ENCODE assay signal across 20 mouse cellular contexts in genomic region chr13:44558491-44559177, GRCm38 (mm10).
A peak's percentile ranks its signal among the peaks of the same experiment; 100 is the strongest.
DNase-seq lines count a peak whose midpoint lies in the region; ATAC-seq lines count a peak whose summit lies in the region.
"Had no signal": no experiment of that assay in that cellular context is flagged by ENCODE, and none has a peak within 500 bp of the region (broad histone marks: within the 10 kb centered on the region; RNA-seq: fewer than 3 reads in every experiment).

No protein-coding gene starts in this region.

- ATAC-seq in cerebellum, adult (ENCODE audit: insufficient number of reproducible peaks, low FRiP score, low TSS enrichment) = no peak
- ATAC-seq: forebrain, embryonic 16.5 days; hindbrain, embryonic 16.5 days; lung, postnatal 0 days had no signal

- intact Hi-C loops in heart, postnatal 25 days (cut with DNase I) = no loop called here

- DNase-seq in cerebellum, adult 11-12 months = peak; percentile 45
- peak; percentile 66 for DNase-seq in ZHBTc4 (ENCODE audit: low read depth, low spot score)
- DNase-seq in cerebellum, adult 9-11 months = peak; percentile 56
- DNase-seq in retina, postnatal 1 day = no peak
- no peak for DNase-seq in heart, postnatal 25 days (ENCODE audit: low spot score)
- no peak for DNase-seq in right cerebral cortex, adult 2 months (ENCODE audit: low spot score in 2 of 2)
- DNase-seq: adrenal gland, postnatal 10 days; embryo, embryonic 11 days; gastrocnemius, adult 2 months; heart, postnatal 10 days; kidney, adult 18-20 months; kidney, postnatal 25 days; liver, embryonic 13.5 days; lung, adult 18-20 months; lung, postnatal 4 days; thymus, postnatal 14 days had no signal

Comparison
In these comparisons a context has a peak if more than half of its experiments do, and no peak if none do; other contexts are left out.
1. DNase-seq: peak in cerebellum, adult 11-12 months (single experiment), ZHBTc4 (single experiment) and cerebellum, adult 9-11 months (single experiment); none in retina, postnatal 1 day (single experiment), heart, postnatal 25 days (single experiment) and right cerebral cortex, adult 2 months (0 of 2).